Mouse (Mus musculus) lung, embryonic 16.5 days (tissue): ENCODE measurements around the gene Il13ra1. TPM values are rescaled to one million over a fixed set of nuclear protein-coding genes. Genes with fewer than 3 reads are reported as not detected.
A peak's percentile ranks its signal among the peaks of the same experiment; 100 is the strongest.

Experiments
- ATAC-seq: fragments of 200-750 bp; cut with Nextera tagmentation; 2 replicates; pipeline ENCODE4 v1.8.0; 2017; ENCODE audit warnings: low read depth, mild to moderate bottlenecking, moderate library complexity
- H3K27ac ChIP-seq: fragments of 300-500 bp; sonication (generic); 2 replicates; pipeline ENCODE4 v1.5.1; 2014; ENCODE audit warnings: mild to moderate bottlenecking, control low read depth, low read length
- H3K27me3 ChIP-seq: fragments of 300-500 bp; sonication (generic); 2 replicates; pipeline ENCODE4 v1.6.1; 2014; ENCODE audit warnings: low read depth, low read length, mixed read lengths; ENCODE audit not compliant: control insufficient read depth, insufficient read depth
- H3K36me3 ChIP-seq: fragments of 300-500 bp; sonication (generic); 2 replicates; pipeline ENCODE4 v1.6.1; 2014; ENCODE audit warnings: low read length; ENCODE audit not compliant: control insufficient read depth, insufficient read depth
- H3K4me1 ChIP-seq: fragments of 300-500 bp; sonication (generic); replicated peaks from 2 replicates; pipeline ENCODE4 v1.6.1; 2014; ENCODE audit warnings: low read length, mixed read lengths; ENCODE audit not compliant: control insufficient read depth, insufficient read depth
- H3K4me2 ChIP-seq: fragments of 300-500 bp; sonication (generic); 2 replicates; pipeline ENCODE4 v1.6.1; 2014; ENCODE audit warnings: low read depth, low read length, control low read depth
- H3K4me3 ChIP-seq: fragments of 300-500 bp; sonication (generic); 2 replicates; pipeline ENCODE4 v1.5.1; 2014; ENCODE audit warnings: mild to moderate bottlenecking, low read length, control low read depth
- H3K9ac ChIP-seq: fragments of 300-500 bp; sonication (generic); 2 replicates; pipeline ENCODE4 v1.6.1; 2014; ENCODE audit warnings: low read length, control low read depth
- H3K9me3 ChIP-seq: fragments of 300-500 bp; sonication (generic); 2 replicates; pipeline ENCODE4 v1.6.1; 2016; ENCODE audit warnings: low read length; ENCODE audit not compliant: control insufficient read depth
- WGBS: fragments of 180-500 bp; shearing (Covaris S2); extraction: QIAGEN DNeasy Blood & Tissue Kit; methylation state at CpG from one replicate; pipeline ENCODE4 v1.1.7; 2014; 5-methylcytosine and 5-hydroxymethylcytosine counted together
- polyA plus RNA-seq: library from polyadenylated mRNA; unstranded; fragments of >200 nt; fragmentation: Nextera tagmentation; extraction: Ambion mirVana; gene quantifications from 2 replicates; pipeline ENCODE4 v1.2.1, GENCODE M21; 2015

Il13ra1 gene
- polyA plus RNA-seq, 1 experiment from 2014 or later = 33.5 TPM

DNA sequence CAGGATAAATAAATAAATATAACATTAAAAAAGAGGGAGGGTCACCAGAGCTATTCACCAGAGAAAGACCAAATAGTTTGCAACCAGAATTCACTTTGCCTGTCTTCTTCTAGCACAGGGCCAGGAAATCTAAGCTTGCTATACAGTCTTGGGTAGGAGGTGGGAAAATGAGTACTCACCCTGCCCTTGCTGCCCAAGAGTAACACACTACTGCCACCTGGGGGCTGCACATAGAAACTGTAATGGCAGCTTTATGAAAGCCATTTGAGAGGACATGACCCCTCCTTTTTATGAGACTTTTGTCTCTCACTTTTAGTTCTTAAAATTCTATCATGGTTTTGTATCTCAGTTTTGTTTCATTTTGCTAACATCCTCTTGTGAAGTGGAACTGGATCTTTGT is 71.7 kb downstream of the Il13ra1 start:
- no peak overlapping the region for H3K27ac ChIP-seq
- H3K4me1 ChIP-seq = no peaks in the 10 kb centered on the region
- no peaks in the 10 kb centered on the region for H3K36me3 ChIP-seq
- ATAC-seq = no peak
- no peaks in the 10 kb centered on the region for H3K27me3 ChIP-seq
- H3K4me3 ChIP-seq = no peak overlapping the region
- no peak overlapping the region for H3K9ac ChIP-seq
- no peaks in the 10 kb centered on the region for H3K9me3 ChIP-seq
- no peak overlapping the region for H3K4me2 ChIP-seq

DNA sequence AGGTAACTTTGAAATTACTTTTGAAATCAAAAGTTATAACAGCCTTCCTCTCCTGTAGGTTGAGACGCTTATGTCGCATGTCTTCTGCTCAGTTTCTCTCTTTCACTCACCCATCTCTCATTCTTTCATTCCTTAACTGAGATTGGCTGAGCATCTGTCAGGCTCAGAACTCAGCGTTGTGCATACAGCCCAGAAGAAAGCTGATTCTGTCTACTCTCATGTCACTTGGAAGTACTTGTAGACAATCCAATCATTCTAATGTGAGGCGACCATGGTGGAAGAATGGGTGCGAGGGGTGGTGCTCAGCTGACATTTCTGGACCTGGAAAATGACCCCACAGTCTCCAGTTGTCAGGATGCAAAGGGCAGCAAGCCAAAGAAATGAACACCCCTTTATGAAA is 74.1 kb downstream of the Il13ra1 start:
- H3K27ac ChIP-seq = no peak overlapping the region
- H3K36me3 ChIP-seq = no peaks in the 10 kb centered on the region
- no peaks in the 10 kb centered on the region for H3K27me3 ChIP-seq
- WGBS = 62% methylated on average over 5 of the region's 5 CpGs
- no peak overlapping the region for H3K4me3 ChIP-seq
- H3K4me1 ChIP-seq = no peaks in the 10 kb centered on the region
- no peak overlapping the region for H3K4me2 ChIP-seq
- H3K9ac ChIP-seq = no peak overlapping the region
- ATAC-seq = no peak
- H3K9me3 ChIP-seq = no peaks in the 10 kb centered on the region

DNA sequence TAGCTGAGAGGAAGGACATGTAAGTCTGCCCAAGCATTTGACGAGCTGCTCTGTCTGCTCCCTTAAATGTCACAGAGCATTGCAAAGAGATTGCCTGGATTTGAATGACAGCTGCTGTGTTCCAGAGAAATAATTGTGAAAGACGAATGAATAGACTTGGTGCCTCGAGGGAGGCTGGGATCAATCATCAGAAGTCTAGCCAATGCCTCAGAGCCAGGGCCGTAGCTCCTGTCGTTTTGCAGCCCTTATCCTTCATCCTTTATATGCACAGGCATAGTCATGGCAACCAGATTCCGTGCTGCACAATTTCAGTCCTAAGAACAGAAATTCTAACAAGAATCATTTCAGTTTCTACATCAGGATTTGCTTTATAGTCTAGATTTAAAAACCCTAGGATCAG is 74.5 kb downstream of the Il13ra1 start:
- no peaks in the 10 kb centered on the region for H3K9me3 ChIP-seq
- no peak overlapping the region for H3K4me3 ChIP-seq
- no peak overlapping the region for H3K9ac ChIP-seq
- no peaks in the 10 kb centered on the region for H3K4me1 ChIP-seq
- H3K27ac ChIP-seq = no peak overlapping the region
- H3K4me2 ChIP-seq = no peak overlapping the region
- no peaks in the 10 kb centered on the region for H3K27me3 ChIP-seq
- ATAC-seq = no peak
- H3K36me3 ChIP-seq = no peaks in the 10 kb centered on the region
- 38% methylated on average over 6 of the region's 6 CpGs for WGBS

DNA sequence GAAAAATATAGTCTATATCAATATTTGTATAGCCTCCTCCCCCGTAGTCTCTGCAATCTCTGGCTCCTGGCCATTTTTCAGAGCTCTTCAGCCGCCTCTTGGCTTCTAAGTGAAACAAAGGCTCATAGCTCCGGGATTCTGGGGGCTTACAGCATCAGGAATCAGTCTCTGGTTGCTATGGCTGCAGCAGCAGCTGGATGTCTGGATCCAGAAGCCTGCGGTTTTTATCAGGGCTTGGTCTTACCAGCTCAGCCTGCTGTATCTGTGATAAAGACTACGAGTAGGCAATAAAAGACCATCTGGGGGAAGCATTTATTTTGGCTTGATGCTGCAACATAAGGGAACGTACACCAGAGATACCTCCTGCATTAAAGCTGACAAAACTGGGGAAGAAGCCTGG is 82.0 kb downstream of the Il13ra1 start:
- no peak overlapping the region for H3K27ac ChIP-seq
- no peaks in the 10 kb centered on the region for H3K36me3 ChIP-seq
- 18% methylated on average over 6 of the region's 6 CpGs for WGBS
- ATAC-seq = no peak
- no peaks in the 10 kb centered on the region for H3K4me1 ChIP-seq
- H3K9ac ChIP-seq = no peak overlapping the region
- H3K4me2 ChIP-seq = no peak overlapping the region
- no peaks in the 10 kb centered on the region for H3K9me3 ChIP-seq
- no peak overlapping the region for H3K4me3 ChIP-seq
- no peaks in the 10 kb centered on the region for H3K27me3 ChIP-seq

DNA sequence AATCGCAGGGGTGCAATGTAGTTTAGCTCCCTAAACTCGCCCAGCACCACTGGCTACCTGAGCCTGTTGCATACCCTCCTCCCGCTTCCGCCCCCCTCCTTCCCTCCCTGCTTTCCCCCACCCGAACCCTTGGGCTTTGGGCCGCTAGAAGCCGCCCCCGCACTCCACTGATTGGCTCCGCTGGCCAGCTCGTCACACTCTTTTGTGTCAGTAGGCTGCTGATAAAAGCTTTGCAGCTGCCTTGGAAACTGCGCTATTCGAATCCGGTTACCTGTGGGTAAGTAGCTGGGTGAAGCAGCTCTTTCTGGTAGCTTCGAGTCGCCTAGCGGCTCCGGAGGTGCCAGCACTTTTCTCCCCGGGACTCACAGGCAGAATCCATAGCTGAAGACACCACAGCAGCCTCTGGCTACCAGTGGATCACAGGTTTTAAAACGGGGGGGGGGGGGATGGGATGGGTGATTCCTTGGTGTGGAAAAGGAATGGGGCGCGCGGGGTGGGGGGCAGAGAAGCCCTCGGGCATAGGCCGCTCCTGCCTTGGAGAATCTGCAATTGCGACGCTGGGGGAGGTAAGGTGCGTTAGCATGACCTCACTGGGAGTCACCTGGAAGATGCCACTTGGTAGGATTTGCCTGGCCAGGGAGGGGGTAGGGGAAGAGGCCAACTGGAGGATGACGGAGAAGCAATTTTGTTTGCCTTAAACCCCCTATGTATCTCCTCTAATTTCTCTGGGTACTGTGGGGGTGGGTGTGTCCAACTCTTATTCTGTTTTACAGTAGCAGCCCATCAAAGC is 84.0 kb downstream of the Il13ra1 start, which contains the start of gene Zcchc12:
TSS of gene Zcchc12 (plus strand) at position 169 of the 790 bp plus-strand sequence.
- no peak within 1 kb of the TSS for H3K27ac ChIP-seq
- no peaks in the 10 kb centered on the region for H3K9me3 ChIP-seq
- H3K27me3 ChIP-seq = no peaks in the 10 kb centered on the region
- WGBS = 14% methylated on average over 27 of the region's 28 CpGs
- peak within 1 kb of the TSS; percentile 27 for H3K4me3 ChIP-seq
- H3K36me3 ChIP-seq = no peaks in the 10 kb centered on the region
- H3K4me2 ChIP-seq = peak within 1 kb of the TSS; percentile 48
- H3K4me1 ChIP-seq = no peaks in the 10 kb centered on the region
- no peak within 1 kb of the TSS for H3K9ac ChIP-seq
- peak; percentile 43 for ATAC-seq

DNA sequence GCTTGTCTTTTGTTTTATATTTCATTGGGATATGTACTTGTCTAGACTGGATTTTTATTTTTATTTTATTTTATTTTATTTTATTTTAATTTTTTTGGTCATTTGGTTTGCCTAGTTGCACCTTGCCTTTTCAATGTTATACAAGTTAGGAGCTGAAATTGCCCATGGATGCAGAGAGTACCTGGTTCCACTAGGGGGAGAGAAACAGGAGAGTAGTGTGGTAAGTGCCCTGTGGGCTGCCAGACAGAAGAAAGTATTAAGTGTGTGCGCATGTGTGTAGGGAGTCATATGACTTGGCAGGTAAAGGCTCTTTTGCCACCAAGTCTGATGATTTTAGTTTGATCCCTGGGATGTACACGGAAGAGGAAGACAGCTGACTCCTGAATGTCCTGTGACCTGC is 97.6 kb downstream of the Il13ra1 start:
- H3K9me3 ChIP-seq = no peaks in the 10 kb centered on the region
- H3K4me1 ChIP-seq = no peaks in the 10 kb centered on the region
- 59% methylated on average over 2 of the region's 2 CpGs for whole genome bisulfite sequencing
- H3K36me3 ChIP-seq = no peaks in the 10 kb centered on the region
- no peak overlapping the region for H3K4me3 ChIP-seq
- no peaks in the 10 kb centered on the region for H3K27me3 ChIP-seq
- H3K9ac ChIP-seq = no peak overlapping the region
- no peak overlapping the region for H3K4me2 ChIP-seq
- H3K27ac ChIP-seq = no peak overlapping the region
- no peak for ATAC-seq

DNA sequence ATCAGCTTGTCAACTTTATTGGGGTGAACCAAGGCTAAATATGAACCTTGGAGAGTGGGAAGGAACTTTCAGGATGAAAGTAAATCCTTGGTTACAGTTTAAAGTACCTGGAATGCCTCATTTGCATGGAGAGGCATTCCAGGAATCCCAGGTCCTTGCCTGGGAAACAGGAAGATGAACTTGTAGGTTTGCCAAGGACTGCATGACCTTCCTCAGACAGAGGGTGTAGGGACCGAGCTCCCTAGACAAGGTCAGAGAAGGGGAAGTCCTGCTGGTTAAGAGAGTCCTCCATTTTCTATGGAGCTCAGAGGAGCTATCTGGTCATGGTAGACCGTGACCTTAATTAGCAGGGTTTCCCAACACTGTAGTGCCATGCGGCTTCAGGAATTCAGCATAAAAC is 99.3 kb downstream of the Il13ra1 start:
- Histone ChIP-seq H3K27me3 (no peaks in the 10 kb centered on the region), H3K4me1 (no peaks in the 10 kb centered on the region), H3K4me2 (no peak overlapping the region), H3K36me3 (no peaks in the 10 kb centered on the region), H3K4me3 (no peak overlapping the region), H3K9me3 (no peaks in the 10 kb centered on the region), H3K9ac (no peak overlapping the region), H3K27ac (no peak overlapping the region)
- ATAC-seq = no peak
- 72% methylated on average over 3 of the region's 3 CpGs for WGBS

Other genes starting within 250 kb of the Il13ra1 start
- 6.6 and 6.8 TPM in 2 replicates for gene Dock11, start 223.3 kb upstream of the Il13ra1 start, polyA plus RNA-seq
- 2.2 and 3.4 TPM in 2 replicates for gene Zcchc12, start 83.8 kb downstream of the Il13ra1 start, polyA plus RNA-seq
- gene Lonrf3, start 216.2 kb downstream of the Il13ra1 start, polyA plus RNA-seq = 0.84 and 1.1 TPM in 2 replicates